Mouse (Mus musculus) embryonic facial prominence, embryonic 10.5 days (tissue): ENCODE results near the gene Gm9918. TPM values are rescaled to one million over a fixed set of nuclear protein-coding genes. Genes with fewer than 3 reads are reported as not detected.

Experiments
- DNase-seq: peaks from one replicate; pipeline ENCODE4 v3.0.0-alpha.2; 2017; ENCODE audit warnings: low spot score
- H3K27ac ChIP-seq: fragments of 300-500 bp; sonication (generic); replicated peaks from 2 replicates; pipeline ENCODE4 v1.5.1; 2016; ENCODE audit warnings: mild to moderate bottlenecking
- H3K27me3 ChIP-seq: fragments of 300-500 bp; sonication (generic); replicated peaks from 2 replicates; pipeline ENCODE4 v1.6.1; 2016; ENCODE audit warnings: low read depth, mild to moderate bottlenecking; ENCODE audit not compliant: poor library complexity, severe bottlenecking
- H3K36me3 ChIP-seq: fragments of 300-500 bp; sonication (generic); replicated peaks from 2 replicates; pipeline ENCODE4 v1.6.1; 2016; ENCODE audit warnings: mild to moderate bottlenecking, moderate library complexity
- H3K4me1 ChIP-seq: fragments of 300-500 bp; sonication (generic); 2 replicates; pipeline ENCODE4 v1.6.1; 2016
- H3K4me3 ChIP-seq: fragments of 300-500 bp; sonication (generic); 2 replicates; pipeline ENCODE4 v1.5.1; 2016; ENCODE audit warnings: mild to moderate bottlenecking, moderate library complexity
- H3K9me3 ChIP-seq: fragments of 300-500 bp; sonication (generic); 2 replicates; pipeline ENCODE4 v1.6.1; 2016; ENCODE audit warnings: mild to moderate bottlenecking
- WGBS: fragments of 180-500 bp; shearing (Covaris S2); methylation state at CpG from one replicate; pipeline ENCODE4 v1.1.7; 2016; 5-methylcytosine and 5-hydroxymethylcytosine counted together
- polyA plus RNA-seq: library from polyadenylated mRNA; unstranded; fragments of >200 nt; fragmentation: Nextera tagmentation; extraction: Ambion mirVana; gene quantifications from 2 replicates; pipeline ENCODE4 v1.2.1, GENCODE M21; 2016

Gm9918 gene
- polyA plus RNA-seq, 1 experiment from 2014 or later, result 1.3 TPM

- H3K27ac ChIP-seq, result 0 out of 2 replicates have a peak overlapping the region, but pooled peaks have one; percentile 25
- no peaks in the 10 kb centered on the region for H3K36me3 ChIP-seq
- H3K4me1 ChIP-seq, result peaks cover 43% of the 10 kb centered on the region
- no peaks in the 10 kb centered on the region for H3K9me3 ChIP-seq
- no peak overlapping the region for H3K4me3 ChIP-seq
- no peak for DNase-seq
- 81% methylated on average over 2 of the region's 2 CpGs for WGBS
- peaks cover 21% of the 10 kb centered on the region for H3K27me3 ChIP-seq
Measured at GRCm38 (mm10) chr15:102263037-102263436, 7.3 kb upstream of the Gm9918 start.

- WGBS, result 89% methylated on average over 5 of the region's 5 CpGs
- no peak for DNase-seq
- Histone ChIP-seq H3K9me3 (no peaks in the 10 kb centered on the region), H3K4me3 (no peak overlapping the region), H3K4me1 (peaks cover 29% of the 10 kb centered on the region), H3K27ac (no peak overlapping the region), H3K36me3 (no peaks in the 10 kb centered on the region), H3K27me3 (peaks cover 14% of the 10 kb centered on the region)
Measured at GRCm38 (mm10) chr15:102265548-102265947, 4.8 kb upstream of the Gm9918 start.

- H3K36me3 ChIP-seq, result no peaks in the 10 kb centered on the region
- peaks cover 17% of the 10 kb centered on the region for H3K27me3 ChIP-seq
- no peak for DNase-seq
- WGBS, result 21% methylated on average over 3 of the region's 3 CpGs
- H3K9me3 ChIP-seq, result no peaks in the 10 kb centered on the region
- H3K4me3 ChIP-seq, result peak overlapping the region; percentile 49
- peak overlapping the region; percentile 75 for H3K27ac ChIP-seq
- peaks cover 23% of the 10 kb centered on the region for H3K4me1 ChIP-seq
Measured at GRCm38 (mm10) chr15:102271441-102271840, 1.1 kb downstream of the Gm9918 start.

- DNase-seq, result no peak
- Histone ChIP-seq H3K36me3 (no peaks in the 10 kb centered on the region), H3K27me3 (peaks cover 17% of the 10 kb centered on the region), H3K27ac (no peak overlapping the region), H3K9me3 (no peaks in the 10 kb centered on the region), H3K4me1 (peaks cover 29% of the 10 kb centered on the region), H3K4me3 (no peak overlapping the region)
- WGBS, result 75% methylated on average over 6 of the region's 6 CpGs
Measured at GRCm38 (mm10) chr15:102273982-102274716, 3.8 kb downstream of the Gm9918 start.

- Histone ChIP-seq H3K4me1 (peaks cover 21% of the 10 kb centered on the region), H3K27me3 (no peaks in the 10 kb centered on the region), H3K36me3 (peaks cover 31% of the 10 kb centered on the region), H3K27ac (peak overlapping the region; percentile 93), H3K9me3 (no peaks in the 10 kb centered on the region), H3K4me3 (peak overlapping the region; percentile 95)
- 35% methylated on average over 7 of the region's 7 CpGs for WGBS
- no peak for DNase-seq
Measured at GRCm38 (mm10) chr15:102278726-102279091, 8.3 kb downstream of the Gm9918 start.

GRCm38 (mm10) chr15:102279092-102279782 lies 8.9 kb downstream of the Gm9918 start, which contains the start of gene Mfsd5:
Gene Mfsd5 (plus strand): TSS chr15:102279454.
- Histone ChIP-seq H3K27ac (peak within 1 kb of the TSS; percentile 93), H3K9me3 (no peaks in the 10 kb centered on the region), H3K4me3 (peak within 1 kb of the TSS; percentile 95), H3K4me1 (peaks cover 21% of the 10 kb centered on the region), H3K27me3 (no peaks in the 10 kb centered on the region), H3K36me3 (peaks cover 31% of the 10 kb centered on the region)
- WGBS, result under 1% methylated on average over 65 of the region's 65 CpGs
- DNase-seq, result peak; percentile 95

- H3K4me3 ChIP-seq, result peak overlapping the region; percentile 95
- DNase-seq, result peak; percentile 25
- peaks cover 24% of the 10 kb centered on the region for H3K4me1 ChIP-seq
- no peaks in the 10 kb centered on the region for H3K27me3 ChIP-seq
- peak overlapping the region; percentile 93 for H3K27ac ChIP-seq
- H3K9me3 ChIP-seq, result no peaks in the 10 kb centered on the region
- 29% methylated on average over 13 of the region's 13 CpGs for WGBS
- peaks cover 31% of the 10 kb centered on the region for H3K36me3 ChIP-seq
Measured at GRCm38 (mm10) chr15:102279783-102280520, 9.6 kb downstream of the Gm9918 start.

GRCm38 (mm10) chr15:102280623-102281022 lies 10.3 kb downstream of the Gm9918 start:
- Histone ChIP-seq H3K27ac (peak overlapping the region; percentile 93; the same call in 1 of the 2 replicates), H3K36me3 (peaks cover 31% of the 10 kb centered on the region), H3K9me3 (no peaks in the 10 kb centered on the region), H3K27me3 (no peaks in the 10 kb centered on the region), H3K4me1 (peaks cover 24% of the 10 kb centered on the region), H3K4me3 (peak overlapping the region; percentile 95)
- 95% methylated on average over 19 of the region's 19 CpGs for WGBS
- no peak for DNase-seq

- Histone ChIP-seq H3K4me3 (no peak overlapping the region), H3K4me1 (peaks cover 24% of the 10 kb centered on the region), H3K9me3 (no peaks in the 10 kb centered on the region), H3K27ac (no peak overlapping the region), H3K36me3 (peaks cover 31% of the 10 kb centered on the region), H3K27me3 (no peaks in the 10 kb centered on the region)
- WGBS, result 86% methylated on average over 8 of the region's 8 CpGs
- no peak for DNase-seq
Measured at GRCm38 (mm10) chr15:102282463-102283292, 12.3 kb downstream of the Gm9918 start.

GRCm38 (mm10) chr15:102283648-102284047 lies 13.3 kb downstream of the Gm9918 start:
- peaks cover 31% of the 10 kb centered on the region for H3K36me3 ChIP-seq
- no peak overlapping the region for H3K4me3 ChIP-seq
- peaks cover 21% of the 10 kb centered on the region for H3K4me1 ChIP-seq
- H3K9me3 ChIP-seq, result no peaks in the 10 kb centered on the region
- WGBS, result 75% methylated on average over 3 of the region's 3 CpGs
- no peak for DNase-seq
- H3K27me3 ChIP-seq, result no peaks in the 10 kb centered on the region
- H3K27ac ChIP-seq, result no peak overlapping the region

GRCm38 (mm10) chr15:102287395-102287794 lies 17.0 kb downstream of the Gm9918 start:
- Histone ChIP-seq H3K4me1 (0 out of 2 replicates have a peak, but pooled peaks cover 3% of the 10 kb centered on the region), H3K4me3 (no peak overlapping the region), H3K36me3 (peaks cover 7% of the 10 kb centered on the region), H3K27ac (no peak overlapping the region), H3K27me3 (no peaks in the 10 kb centered on the region), H3K9me3 (no peaks in the 10 kb centered on the region)
- DNase-seq, result no peak
